Mouse (Mus musculus): ENCODE measurements around the gene Per1.

Gene Per1

GRCm38 (mm10) chr11:69135361-69135760, 40.3 kb downstream of the Per1 start:
- no peak for DNase-seq

- peak; percentile 68 to 73 for DNase-seq
Measured at GRCm38 (mm10) chr11:69147546-69147945, 52.5 kb downstream of the Per1 start.

DNA sequence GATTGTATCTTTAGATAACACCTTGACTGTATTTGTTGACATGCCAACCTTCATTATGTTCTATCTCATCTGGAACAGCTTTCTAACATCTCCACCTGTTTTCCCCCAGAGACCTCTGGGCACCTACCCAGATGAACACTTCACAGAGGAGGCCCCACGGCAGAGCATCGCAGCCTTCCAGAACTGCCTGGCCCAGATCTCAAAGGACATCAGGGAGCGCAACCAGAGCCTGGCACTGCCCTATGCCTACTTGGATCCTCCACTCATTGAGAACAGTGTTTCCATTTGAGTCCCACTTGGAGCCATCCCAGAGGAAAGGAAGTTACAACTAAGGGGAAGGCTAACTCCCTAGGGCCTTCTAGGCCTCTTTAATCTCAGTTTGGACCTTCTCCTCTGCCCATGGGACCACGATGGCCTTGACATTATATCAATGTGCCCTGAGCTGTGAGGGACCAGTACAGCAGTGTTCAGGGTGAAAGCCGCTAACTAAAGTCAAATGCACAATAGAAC, 53.5 kb downstream of the Per1 start:
- peak; percentile 52 to 63 for DNase-seq

GRCm38 (mm10) chr11:69149728-69150127, 54.7 kb downstream of the Per1 start:
- peak; percentile 82 to 86 for DNase-seq

- DNase-seq, result peak; percentile 92
Measured at GRCm38 (mm10) chr11:69150444-69150843, 55.4 kb downstream of the Per1 start.

GRCm38 (mm10) chr11:69151004-69151403, 56.0 kb downstream of the Per1 start:
- no peak for DNase-seq

DNA sequence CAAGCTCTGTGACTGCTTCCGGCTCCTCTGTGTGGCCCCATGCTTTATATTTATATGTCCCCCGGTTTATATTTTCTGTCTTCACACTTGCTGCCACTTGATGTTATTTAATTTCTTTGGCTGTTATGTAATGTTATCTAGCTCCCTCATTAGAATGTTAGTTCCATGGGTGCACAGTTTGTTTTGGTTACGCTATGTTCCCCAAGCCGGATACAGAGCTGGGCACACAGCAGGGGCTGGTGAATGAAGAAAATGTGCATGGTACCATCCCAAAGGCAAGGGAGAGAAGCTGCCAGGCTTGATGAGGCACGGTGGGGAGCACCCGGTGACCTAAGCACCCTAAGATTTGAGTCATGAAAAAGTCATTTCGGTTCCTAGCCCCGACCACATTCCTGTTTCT, 58.8 kb downstream of the Per1 start:
- no peak for DNase-seq

DNA sequence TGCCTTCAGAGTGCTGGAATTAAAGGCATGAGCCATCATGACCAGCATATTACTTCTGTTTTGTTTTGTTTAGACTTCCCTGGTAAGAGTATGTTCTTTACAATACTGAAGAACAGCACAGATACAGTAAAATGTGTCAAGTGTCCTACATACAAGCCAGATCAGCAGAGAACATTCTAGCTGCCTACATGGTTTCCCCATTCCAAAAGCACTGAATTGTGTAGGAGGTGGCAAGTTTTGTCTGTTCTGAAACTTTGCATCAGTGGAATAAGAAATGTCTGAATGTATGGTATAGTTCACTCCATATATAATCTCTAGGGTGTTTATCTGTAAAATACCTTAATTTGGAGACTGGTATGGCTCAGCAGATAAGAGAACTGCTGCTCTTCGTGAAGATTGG, 60.3 kb downstream of the Per1 start:
- no peak for DNase-seq

DNA sequence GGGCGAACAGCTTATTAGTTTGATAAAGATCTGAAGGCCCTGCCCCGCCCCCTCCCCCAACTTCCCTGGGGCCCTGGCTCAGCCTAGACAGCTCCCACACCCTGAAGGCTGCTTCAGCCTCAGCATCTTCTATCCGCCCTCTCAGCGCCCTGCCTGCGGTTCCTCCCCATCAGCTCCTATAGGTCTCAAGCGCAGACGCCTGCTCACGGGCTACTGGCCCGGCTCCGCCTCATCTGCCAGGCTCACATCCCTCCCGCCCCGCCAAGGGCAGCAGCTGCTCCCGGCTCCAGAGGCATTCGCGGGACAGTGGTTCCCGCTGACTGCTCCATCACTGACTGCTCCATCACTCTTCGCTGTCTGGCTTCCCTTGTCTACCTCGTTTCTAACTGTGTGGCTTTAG, 61.8 kb downstream of the Per1 start, which contains the start of gene Alox12b:
TSS of gene Alox12b (plus strand) at position 190 of the 400 bp plus-strand sequence.
- peak; percentile 55 to 62 for DNase-seq

Measured in cerebellum, postnatal 10 days (tissue).